ENCODE assay signal across 20 mouse cellular contexts in genomic region chr1:152026762-152027161, GRCm38 (mm10).
DNase-seq lines count a peak whose midpoint lies in the region; ATAC-seq lines count a peak whose summit lies in the region.
"Had no signal": no experiment of that assay in that cellular context is flagged by ENCODE, and none has a peak within 500 bp of the region (broad histone marks: within the 10 kb centered on the region; RNA-seq: fewer than 3 reads in every experiment).

No protein-coding gene starts in this region.

- no peak for DNase-seq in cerebellum, postnatal 4 days (ENCODE audit: low spot score in 2 of 2)
- DNase-seq in layer of hippocampus, adult 9-11 months = peak; percentile 45
- DNase-seq in layer of hippocampus, postnatal 25 days (ENCODE audit: extremely low spot score in 1 of 2, low spot score in 1 of 2) = no peak
- DNase-seq in cerebellum, postnatal 25 days = peak; percentile 50 to 61
- DNase-seq in Muller cell, postnatal 12 days (ENCODE audit: inconsistent ontology term) = no peak
- no peak for DNase-seq in urinary bladder, postnatal 25 days (ENCODE audit: low spot score)
- DNase-seq: adrenal gland, postnatal 10 days; embryo, embryonic 11 days; gastrocnemius, postnatal 36 days; heart, adult 2 months; heart, postnatal 14 days; kidney, postnatal 25 days; left cerebral cortex, postnatal 4 days; lung, postnatal 36 days; midbrain, embryonic 14.5 days; right cerebral cortex, postnatal 25 days; thymus, postnatal 14 days had no signal

- ATAC-seq in cerebellum, adult (ENCODE audit: insufficient number of reproducible peaks, low FRiP score, low TSS enrichment) = peak; percentile 91
- ATAC-seq: hindbrain, postnatal 0 days; intestine, embryonic 16.5 days had no signal

Comparison
In these comparisons a context has a peak if more than half of its experiments do, and no peak if none do; other contexts are left out.
1. DNase-seq: peak in layer of hippocampus, adult 9-11 months (single experiment) and cerebellum, postnatal 25 days (2 of 2); none in cerebellum, postnatal 4 days (0 of 2), layer of hippocampus, postnatal 25 days (0 of 2), Muller cell, postnatal 12 days (single experiment) and urinary bladder, postnatal 25 days (single experiment).